Mouse (Mus musculus): ENCODE results near the gene Gm20388. TPM values are rescaled to one million over a fixed set of nuclear protein-coding genes. Genes with fewer than 3 reads are reported as not detected.

The Gm20388 gene
- total RNA-seq, 2 experiments from 2014 or later, result 12.7 TPM; not detected in 1

DNA sequence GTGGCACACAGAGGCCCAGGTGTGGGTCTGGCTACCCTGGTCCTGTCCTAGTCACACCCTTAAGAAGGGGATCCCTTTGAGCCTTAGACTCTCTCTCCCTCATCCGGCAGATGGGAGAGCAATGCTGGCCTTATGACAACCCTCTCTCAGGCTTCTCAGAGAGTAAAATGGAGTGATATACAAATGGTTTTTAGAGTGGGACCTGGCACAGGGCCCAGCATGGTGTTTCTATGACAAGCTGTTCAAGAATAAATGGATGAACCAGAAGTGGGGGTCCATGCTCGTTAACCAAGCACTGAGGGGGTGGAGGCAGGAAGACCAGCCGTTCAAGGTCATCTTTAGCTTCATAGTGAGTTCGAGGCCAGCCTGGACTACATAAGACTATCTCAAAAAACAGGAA lies 4281.6 kb downstream of the Gm20388 start:
- DNase-seq, result no peak

DNA sequence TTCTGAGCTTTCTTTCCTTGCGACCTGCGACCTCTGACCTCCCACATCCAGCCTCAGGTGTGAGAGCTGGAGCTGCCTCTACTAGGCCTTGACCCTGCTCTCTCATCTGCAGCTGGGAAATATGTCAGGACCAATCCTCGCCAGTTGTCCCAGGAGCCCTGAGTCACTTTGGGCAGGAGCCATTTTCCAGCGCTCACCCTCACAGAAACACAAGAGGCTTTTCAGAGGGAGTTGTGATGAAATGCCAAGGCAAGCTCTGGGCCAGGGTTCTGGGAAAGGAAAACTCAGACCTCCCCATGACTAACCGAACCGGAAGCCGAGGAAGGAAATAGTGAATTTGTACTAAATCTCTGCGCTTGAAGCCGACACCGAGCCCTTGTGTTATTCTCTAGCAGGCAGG lies 4282.3 kb downstream of the Gm20388 start:
- peak in 1 of 2 experiments; percentile 31 for DNase-seq

DNA sequence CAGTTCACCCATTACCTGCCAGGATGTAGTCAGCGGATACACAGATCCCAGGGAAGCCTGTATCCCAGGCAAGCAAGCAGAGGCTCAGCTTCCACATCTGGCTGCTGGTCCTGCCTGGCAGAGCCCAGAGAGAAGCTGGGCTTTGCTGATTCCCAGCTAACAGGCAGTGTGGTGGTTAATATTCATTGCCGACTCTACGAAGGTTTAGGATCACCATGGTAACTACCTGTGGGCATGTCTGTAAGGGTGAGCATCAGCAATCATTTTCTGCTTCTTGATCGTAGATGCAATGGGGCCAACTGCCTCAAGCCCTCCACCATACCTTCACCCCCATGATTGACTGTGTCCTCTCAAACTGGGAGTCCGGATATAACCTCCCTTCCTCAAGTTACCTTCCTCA lies 4283.4 kb downstream of the Gm20388 start:
- no peak for DNase-seq

DNA sequence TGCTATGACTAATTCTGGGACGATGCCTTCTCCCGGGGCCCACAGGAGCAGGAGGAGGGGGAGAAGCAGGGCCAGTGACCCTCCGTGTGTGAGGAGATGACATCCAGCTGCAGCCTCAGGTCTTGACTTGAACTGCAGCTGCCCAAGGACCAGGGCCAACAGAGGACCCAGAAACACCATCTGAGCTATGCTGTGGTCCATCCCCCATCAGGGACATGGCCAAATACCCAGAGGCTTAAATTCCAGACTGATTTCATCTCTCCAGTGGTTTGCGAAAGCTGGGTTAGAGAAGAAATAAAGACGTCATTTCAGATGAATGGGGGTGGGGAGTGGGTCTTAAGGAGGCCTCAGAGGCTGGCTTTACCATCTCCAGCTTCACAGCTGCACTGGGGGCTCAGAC lies 4285.6 kb downstream of the Gm20388 start:
- no peak for DNase-seq

DNA sequence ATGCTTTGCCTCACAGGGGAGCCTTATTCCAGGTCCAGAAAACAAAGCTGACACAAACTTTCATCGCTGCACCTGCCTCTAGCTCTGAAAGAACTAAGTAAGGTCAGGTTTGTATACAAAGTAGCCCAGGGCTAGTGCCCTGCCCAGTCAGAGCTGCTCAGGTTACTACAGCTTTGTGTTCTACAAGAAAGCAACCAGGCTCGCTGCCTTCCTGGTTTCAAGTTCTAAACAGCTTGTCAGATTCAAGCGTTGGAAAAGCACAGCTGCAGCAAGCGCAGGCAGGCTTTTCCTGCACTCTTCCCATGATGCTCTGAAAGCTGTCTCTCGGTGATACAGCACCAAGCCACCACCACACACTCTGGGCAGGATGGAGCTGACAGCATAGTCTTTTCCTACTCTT lies 4286.2 kb downstream of the Gm20388 start:
- no peak for DNase-seq

DNA sequence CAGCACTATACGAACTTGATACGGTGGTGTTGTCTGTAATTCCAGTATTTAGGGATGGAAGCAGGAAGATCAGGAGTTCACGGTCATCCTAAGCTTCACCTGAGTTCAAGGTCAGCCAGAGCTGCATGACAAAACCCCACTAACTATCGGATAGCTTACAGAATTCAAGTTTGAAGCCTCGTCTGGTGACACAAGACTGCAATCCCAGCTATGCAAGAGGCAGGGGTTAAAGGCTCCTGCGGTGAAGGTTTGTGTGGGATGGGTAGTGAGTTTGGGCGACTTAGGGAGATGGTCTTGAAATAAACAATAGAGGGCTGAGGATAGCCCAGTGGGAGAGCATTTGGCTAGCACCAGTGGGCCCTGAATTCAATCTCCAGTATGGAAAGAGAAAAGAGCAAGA lies 4287.6 kb downstream of the Gm20388 start:
- no peak for DNase-seq

DNA sequence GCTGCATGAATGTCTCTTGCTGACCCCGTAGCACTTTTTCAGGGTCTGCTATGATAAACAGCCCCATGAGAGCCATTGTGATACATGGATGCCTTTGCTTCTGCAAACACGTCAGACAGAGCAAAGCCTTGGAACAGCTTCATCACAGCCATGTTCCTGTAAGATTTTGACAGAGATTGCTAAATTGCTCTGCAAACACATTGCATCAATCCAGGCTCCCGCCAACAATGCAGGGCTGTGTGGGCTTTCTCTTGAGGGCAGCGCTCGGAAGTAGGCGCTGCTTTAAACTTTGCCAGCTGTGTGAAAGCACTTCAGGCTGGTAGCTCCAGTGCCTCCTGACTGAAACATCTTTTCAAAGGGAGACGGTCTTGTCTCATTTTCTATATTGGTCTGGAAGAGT lies 4289.8 kb downstream of the Gm20388 start:
- no peak for DNase-seq

DNA sequence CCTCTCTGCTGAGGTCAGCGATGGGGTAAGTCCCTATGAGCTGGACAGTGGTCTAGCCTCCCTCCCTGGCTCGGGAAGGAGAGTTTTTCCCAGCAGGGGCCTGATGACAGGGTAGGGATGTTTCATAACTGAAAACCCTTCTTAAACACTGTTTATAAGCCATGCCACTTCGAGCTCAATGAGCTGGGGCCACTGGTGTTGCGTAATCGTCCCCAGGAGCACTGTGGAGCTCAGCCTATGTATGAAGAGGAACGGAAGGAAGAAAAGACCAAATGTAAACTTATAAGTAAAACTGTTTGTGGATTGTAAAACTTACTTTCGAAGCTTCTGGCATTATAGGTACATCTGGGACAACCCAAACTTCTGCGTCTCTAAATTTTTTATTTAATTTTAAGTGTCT lies 4291.1 kb downstream of the Gm20388 start:
- no peak for DNase-seq

DNA sequence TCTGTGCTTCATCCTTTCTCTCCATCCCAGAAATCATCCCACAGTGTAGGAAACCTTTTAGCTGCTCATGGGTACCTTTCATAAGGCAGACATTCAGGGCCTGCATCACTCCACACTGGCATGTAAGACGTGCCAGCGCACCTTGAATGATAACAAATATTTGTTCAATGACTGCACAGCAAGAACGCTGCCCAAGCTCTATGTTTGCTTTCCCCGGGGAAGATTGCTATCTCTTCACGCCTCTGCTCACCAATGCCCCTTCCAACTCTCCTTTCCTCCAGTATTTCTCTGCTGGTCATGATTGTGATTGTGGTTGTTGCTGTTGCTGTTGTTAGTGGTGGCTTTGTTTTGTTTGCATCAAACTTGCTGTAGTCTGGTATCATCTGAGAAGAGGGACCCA lies 4292.3 kb downstream of the Gm20388 start:
- DNase-seq, result no peak

DNA sequence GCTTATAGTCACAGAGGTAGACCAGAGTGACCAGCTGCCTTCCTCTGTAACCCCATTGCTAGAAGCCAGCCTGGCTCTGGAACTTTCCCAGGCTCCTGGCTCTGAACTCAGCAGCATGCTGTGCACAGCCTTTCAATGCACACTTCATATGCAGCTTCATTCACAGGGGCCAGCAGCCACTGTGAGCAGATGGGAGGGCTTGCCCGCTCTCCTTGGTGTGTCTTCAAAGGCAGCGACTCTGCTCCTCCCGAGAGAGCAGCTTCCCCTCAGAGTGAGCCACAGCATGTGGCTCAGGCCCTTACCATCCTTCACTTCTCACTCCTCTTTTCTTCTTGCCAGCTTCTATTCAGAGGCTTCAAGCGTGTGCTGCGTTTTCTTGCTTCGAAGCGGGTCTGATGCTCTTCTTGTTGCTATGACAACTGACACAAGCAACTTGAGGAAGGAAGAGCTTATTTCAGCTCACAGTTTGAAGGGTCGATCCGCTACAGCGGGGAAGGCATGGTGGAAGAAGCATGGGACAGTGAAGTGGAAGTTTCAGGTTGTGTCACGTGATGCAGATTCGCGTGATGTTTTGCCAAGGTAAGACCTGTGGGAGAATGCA lies 4293.5 kb downstream of the Gm20388 start:
- DNase-seq, result no peak

DNA sequence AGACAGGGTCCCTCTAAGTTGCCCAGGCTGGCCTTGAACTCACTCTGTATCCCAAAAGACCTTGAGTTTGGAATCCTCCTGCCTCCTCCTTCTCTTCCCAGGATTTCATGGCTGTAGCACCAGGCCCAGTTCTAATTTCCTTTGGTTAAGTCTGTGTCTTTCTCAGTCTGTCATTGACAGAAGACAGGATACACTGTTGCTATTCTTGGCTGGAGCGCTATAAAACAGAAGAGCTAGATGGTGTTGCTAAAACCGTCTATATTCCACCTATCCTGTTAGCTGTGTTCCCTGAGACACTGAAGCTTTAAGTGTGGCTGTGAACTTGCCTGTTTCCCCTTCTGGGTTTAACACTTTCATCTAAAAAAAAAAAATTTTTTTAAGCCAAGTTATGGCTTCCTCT lies 4301.5 kb downstream of the Gm20388 start:
- no peak for DNase-seq

DNA sequence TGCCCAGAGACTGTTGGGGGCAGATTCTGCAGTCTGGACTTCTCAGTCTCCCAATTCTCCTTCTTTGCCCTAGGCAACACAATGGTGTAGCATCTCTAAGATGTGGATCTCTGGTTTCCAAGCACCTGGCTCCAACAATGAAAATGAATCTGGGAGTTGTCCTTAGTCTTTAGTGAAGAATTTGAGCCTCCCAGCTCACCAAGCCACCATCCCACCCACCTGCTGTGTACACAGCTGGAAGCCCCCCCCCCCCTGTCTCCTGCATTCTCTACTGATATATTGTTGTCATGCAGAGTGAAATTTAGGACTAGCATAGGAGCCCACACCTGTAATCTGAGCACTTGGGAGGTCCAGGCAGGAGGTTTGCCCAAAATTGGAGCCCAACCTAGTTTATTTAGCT lies 4306.3 kb downstream of the Gm20388 start:
- DNase-seq, result no peak

DNA sequence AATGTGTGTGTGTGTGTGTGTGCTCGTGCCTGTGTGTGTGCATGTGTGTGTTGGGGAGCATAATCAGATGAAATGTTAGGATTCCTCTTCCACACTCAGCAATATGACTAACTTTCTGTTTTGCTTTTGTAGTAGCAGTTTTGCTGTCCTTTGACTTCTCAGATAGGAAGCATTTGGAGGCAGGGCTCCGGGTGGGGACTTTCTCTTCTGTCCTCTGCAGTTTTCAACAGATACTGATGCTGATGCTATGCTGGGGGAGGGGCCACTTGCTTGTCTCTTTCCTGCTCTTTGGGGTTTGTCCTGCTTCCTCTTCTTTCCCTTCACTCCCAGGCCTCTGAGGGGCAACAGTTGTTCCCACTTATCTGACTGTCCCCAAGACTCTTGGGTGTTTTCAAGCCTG lies 4319.2 kb downstream of the Gm20388 start:
- no peak for DNase-seq

DNA sequence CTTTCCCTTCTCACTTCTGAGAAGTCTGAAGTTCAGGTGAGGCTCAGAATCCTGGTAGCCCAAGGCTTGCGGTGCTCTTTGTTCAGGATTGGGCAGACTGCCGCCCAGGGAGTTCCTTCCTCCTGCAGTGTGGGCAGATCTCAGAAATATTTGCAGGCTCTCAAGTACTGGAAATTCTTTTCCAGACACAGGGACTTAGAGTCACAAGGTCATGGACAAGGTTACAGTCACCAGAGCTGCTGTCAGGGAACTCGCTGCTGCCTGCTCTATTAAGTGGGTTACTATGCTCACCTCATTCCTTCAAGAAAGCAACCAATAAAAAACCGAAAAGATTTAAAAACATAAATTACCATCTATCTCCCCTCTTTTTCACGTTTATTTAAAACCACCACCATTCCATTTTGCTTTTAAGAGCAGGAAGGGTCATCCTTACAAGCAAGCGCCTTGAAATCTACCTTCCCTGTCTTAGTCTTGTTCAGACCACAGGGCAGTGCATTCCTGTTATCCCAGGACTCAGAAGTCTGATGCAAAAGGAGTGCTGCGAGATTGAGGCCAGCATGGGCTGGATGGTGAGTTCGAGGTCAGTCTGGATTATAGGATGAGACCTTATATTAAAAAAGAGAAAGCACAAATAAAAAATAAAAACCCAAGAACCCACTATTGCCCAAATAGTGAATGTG lies 4320.0 kb downstream of the Gm20388 start:
- no peak for DNase-seq

DNA sequence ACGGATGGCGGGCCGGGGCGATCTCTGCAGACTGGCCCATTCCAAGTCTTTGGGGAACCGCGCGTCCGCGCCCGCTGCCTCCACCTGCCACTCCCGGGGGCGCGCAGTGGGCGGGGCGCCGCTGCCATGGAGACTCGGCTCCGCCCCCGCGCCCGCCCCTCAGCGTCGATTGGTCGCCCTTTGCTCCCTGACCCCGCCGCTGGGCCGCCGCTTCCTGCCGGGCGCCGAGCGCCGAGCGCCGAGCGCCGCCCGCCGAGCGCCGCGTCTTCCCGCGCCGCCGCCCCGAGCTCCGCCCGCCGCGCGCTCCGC lies 4320.5 kb downstream of the Gm20388 start, which contains the start of gene Galnt2:
Gene Galnt2, plus strand, starts transcription at position 216 of the 309 bp plus-strand sequence.
- peak; percentile 89 for DNase-seq

DNA sequence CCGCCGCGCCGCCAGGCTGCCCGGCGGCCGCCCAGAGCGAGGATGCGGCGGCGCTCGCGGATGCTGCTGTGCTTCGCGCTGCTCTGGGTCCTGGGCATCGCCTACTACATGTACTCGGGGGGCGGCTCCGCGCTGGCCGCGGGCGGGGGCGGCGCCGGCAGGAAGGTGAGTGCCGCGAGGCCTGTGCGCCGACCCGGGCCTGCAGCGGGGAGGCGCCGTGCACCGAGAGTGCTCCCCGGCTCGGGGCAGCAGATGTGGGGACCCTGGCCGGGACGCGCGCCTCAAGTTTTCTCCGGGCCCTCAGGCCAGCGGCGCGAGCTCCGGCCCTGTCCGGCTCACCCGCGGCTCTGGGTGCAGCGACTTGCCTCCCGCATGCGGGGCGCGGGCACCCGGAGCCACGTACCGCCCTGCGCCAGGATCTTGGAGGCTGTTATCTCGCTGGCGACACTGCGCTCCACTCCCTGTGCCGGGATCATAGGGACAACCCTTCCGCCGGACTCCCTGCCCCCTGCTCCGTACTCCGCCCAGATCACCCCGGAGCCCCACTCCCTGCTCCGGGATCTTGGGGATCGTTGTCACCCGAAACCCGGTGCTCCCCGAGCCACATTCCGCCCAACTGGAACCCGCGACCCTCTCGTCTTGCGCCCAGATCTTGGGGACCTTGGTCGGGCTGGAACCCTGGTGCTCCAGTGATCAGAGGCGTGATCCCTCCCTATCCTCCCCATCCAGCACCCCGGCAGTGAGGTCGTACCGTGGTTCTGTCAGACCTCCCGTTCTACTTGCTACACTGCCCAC lies 4321.0 kb downstream of the Gm20388 start:
- peak; percentile 21 to 50 for DNase-seq

DNA sequence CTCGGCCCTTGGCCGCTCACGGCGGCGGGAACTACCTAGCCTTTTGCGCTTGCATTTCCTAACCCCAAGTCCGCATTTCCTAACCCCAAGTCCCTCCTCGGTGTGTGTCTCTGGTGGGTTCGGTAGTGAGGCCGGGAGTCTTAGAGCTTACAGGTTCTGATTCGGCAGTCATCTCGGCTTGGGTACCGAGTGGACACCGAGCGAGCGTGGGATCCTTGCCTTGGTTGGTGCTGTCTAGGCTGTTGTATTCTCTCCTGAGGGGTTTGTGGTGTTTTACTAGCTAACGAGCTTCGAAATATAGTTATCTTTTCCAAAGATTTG lies 4321.6 kb downstream of the Gm20388 start:
- no peak for DNase-seq

DNA sequence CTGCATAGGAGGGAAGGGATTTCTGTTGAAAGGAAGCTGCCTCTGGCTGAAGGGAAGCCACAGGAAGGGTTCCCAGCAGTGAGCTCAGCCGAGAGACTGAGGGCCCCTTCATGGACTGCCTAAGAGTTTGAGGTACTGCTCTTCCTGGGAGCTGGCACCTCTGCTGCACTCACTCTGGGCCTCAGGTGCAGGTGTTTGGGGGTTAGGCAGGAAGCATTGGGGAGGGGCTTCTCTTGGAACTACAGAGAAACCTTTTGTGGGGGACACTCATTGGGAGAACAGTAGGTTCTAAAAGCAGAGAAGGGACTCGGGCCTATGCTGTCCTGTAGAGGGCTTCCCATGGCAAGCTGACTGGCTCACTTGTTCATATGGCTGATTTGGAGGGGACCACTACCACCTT lies 4323.9 kb downstream of the Gm20388 start:
- DNase-seq, result no peak

DNA sequence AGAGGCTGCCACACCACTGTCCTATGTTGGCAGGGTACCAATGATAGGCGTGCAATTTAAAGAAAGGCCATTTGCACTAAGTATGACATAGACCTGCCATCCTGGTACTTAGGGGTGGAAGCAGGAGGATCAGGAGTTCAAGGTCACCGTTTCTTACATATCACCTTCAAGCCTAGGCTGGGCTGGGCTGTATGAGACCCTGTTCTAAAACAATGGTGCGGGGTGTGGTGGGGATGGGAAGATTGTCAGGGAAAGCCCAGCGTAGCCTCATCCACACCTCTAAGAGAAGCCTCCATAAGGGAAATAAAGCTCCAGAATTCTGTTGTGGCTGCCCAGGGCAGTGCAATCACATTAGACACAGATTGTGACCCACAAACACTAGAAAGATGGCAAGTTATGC lies 4324.9 kb downstream of the Gm20388 start:
- DNase-seq, result no peak

DNA sequence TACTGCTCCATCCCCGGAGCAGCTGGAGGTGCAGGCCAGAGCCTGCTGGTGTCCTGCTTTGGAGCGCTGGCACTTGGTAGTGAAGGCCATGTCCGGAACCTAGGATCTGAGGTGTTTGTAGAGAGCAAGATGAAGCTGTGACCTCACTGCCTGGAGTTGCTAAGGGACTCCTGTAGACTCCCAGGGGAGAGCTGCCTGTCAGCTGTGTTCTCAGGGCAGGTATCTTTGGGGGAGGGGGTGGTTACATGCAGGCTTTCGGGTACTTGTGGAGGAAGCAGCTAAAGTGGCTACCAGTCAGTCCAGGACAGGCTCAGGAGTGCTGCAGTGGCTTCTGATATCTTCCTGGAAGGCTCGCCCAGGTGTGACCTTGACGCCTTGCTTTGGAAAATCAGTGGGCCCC lies 4328.7 kb downstream of the Gm20388 start:
- DNase-seq, result no peak

DNA sequence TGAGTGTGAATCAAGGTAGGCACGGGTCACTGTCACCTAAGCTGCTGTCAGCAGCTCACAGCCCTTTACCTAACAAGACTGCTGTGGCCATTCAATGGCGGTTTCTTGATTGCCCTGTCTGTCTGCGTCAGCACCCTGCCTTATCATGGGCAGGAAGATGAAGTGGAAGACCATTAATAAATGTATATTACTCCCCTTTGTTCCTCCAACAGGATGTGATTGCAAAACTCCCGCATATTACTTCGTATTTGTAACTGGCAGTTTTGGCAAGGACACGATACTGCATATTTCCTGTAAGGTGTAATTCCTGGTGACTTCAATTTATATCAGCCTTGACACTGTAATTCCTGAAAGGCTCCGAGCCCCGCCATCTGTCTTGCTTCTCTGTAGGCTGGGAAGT lies 4330.3 kb downstream of the Gm20388 start:
- no peak for DNase-seq

DNA sequence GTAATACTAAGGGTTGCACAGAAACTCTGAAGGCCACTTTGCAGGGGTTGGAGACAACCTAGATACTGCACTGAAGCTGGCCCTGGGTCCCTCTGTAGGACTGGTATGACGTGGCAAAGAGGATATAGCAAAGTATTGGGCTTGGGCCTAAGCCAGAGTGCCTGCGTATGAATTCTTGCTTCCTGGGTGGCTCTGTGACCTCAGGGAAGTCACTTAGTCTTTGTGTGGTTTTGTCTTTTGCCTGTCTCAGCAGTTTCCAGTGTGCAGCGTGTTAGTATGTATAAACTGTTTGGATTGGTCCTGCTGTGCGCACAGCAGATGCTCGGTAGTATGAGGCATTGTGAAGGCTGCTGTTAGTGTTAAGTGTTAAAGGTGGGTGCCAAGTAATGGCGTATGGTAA lies 4331.6 kb downstream of the Gm20388 start:
- no peak for DNase-seq

DNA sequence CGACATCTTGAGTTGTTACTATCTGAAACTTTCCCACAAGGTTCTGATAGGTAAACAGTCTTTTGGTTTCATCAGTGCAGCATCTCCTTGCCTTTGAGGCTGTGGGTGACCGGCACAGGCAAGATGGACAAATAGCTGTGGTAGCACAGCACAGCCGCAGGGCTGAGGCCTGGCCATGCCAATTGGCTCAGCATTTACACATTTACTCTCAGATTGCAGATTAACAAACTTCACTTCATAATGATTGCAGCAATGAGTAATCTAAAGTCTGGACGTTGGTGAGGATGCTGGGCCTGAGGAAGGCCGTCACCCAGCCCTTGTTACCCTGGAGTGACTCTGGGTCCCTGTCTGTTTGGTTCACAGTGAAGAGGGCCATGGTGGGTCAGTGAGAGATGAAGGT lies 4332.3 kb downstream of the Gm20388 start:
- DNase-seq, result no peak

DNA sequence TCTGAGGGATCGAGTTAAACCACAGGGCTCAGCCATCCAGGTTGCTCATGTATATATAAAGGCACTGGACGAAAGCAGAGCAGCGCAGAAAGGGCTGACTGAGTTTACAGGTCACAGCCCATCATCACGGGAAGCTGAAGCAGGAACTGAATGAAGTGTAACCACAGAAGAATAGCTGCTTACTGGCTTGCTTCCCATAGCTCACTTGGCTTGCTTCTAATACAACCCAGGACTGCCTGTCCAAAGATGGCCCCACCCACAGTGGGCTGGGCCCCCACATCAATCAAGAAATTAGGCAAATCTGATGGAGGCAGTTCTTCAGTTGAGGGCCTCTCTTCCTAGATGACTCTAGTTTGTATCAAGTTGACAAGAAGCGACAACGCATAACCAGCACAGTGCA lies 4336.9 kb downstream of the Gm20388 start:
- no peak for DNase-seq
